Mouse (Mus musculus) T-helper 2 cell (primary cell): Measurements from ENCODE around the gene Mfn2.
"Not testable (repeated sequence)": the region's sequence is repeated elsewhere in the genome, so short reads cannot be mapped to it uniquely, and the experiment has no call there.

Experiments
- in situ Hi-C: fragments of 300-600 bp; cut with MboI, MseI; formaldehyde crosslinking; loops from one replicate; pipeline ENCODE4 v1.15.1; 2025; ENCODE audit warnings: high pct_unique_total_duplicates

The Mfn2 gene

DNA sequence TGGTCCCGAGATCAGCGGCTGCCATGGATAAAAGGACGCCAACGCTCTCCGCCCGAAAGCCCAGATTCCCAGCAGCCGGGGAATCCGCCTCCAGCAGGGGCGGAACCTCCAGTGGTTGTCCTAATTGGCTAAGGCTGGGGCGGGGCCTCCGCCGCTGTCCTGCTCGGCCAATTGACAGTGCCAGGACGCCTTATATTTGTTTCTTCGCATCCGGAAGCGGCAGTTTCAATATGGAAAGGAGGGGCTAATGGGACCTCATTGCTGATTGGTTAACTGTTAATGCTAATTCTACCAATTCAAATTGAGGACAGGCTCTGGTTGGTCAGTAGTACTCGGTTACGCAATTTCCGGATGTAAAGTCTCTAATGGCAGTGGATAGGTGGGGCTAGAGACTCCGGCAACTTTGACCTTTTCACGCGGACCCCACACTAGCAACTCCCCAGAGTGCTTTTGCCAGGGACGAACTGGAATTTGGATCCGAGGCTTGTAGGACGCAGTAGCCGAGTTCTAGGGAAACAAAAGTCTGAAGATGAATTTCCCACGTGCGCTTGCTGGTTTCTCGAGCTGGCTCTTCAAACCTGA, 36.0 kb downstream of the Mfn2 start, which contains the start of the genes Miip and Fv1:
Gene Miip (minus strand): TSS at position 367 of the 582 bp plus-strand sequence.
Gene Fv1 (plus strand): TSS at position 530 of the 582 bp plus-strand sequence.
- in situ Hi-C loops: loop anchor here (10.0 to 25.0 kb wide), 2 partner anchors 594 to 1076 kb away; no protein-coding TSS in a partner anchor

DNA sequence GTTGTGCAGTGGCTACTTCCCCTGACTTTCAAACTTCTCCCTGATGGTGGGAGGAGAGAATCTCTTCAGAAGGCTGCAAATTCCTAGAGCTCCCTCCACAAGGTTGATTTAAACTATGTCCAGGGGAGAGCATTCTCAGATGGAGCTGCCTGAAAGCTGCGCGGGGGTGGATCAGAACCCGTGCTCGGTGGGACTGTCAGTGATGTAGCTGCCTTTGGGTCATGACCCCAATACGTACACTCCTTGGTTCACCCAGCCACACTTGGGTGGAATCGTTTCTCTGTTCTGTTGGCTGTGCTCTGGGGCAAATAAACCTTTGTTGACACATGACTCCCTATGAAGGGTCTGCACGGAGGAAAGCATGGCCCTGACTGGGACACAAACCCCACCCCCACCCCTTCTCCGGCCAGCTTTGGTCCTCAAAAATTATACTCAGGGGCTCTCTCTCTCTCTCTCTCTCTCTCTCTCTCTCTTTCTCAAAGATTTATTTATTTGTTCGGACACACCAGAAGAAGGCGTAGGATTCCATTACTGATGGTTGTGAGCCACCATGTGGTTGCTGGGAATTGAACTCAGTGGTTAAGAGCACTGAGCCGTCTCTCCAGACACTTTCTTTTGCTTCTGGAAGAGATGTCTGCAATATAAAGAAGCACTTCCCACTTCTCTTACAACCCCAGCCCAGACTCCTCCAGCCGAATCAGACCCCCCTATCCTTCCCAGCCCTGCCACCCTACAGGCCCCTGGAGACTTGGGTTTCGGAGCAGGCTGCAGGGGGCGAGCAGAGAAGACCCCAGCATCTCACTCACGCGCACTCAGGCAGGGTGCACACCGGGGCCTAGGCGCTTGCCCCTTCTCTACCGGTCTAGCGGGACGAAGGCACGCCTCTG, 36.7 kb downstream of the Mfn2 start:
- in situ Hi-C loops: loop anchor here (10.0 to 25.0 kb wide), 2 partner anchors 594 to 1077 kb away; no protein-coding TSS in a partner anchor

DNA sequence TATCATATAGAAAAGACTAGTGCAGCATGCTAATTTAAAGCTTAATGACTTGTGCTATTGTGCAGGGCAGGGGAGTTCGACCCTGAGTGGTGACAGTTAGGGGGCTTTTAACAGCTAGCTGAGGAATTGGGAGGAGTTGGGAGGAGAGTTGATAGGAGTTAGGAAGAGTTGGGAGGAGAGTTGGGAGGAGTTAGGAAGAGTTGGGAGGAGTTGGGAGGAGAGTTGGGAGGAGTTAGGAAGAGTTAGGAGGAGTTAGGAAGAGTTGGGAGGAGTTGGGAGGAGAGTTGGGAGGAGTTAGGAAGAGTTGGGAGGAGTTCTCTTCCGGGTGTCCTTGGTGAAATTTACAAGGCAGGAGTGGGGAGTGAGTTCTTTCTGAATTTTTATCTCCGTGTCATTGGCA, 37.7 kb downstream of the Mfn2 start:
- in situ Hi-C loops: loop anchor here (10.0 to 25.0 kb wide), 2 partner anchors 596 to 1078 kb away; no protein-coding TSS in a partner anchor

DNA sequence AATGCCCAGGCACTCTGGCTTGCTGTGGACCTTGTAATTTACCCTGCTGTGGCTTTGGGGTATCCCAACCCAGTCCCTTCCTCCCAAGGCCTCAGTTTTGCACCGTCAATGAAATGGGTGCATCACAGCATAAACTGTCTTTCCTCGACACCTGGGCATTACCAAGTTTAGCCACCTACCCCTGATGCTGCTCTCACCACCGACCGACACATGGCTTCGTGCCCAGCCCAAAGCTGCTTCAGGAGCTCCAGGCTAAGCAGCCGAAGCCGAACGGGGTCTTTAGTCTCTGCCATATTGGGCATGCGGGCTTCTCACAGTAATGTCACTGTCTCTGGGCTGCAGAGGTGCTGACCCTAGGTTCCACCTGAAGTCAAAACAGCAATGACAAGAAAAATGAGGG, 38.4 kb downstream of the Mfn2 start:
- in situ Hi-C loops: loop anchor here (10.0 to 25.0 kb wide), 2 partner anchors 596 to 1079 kb away; no protein-coding TSS in a partner anchor

DNA sequence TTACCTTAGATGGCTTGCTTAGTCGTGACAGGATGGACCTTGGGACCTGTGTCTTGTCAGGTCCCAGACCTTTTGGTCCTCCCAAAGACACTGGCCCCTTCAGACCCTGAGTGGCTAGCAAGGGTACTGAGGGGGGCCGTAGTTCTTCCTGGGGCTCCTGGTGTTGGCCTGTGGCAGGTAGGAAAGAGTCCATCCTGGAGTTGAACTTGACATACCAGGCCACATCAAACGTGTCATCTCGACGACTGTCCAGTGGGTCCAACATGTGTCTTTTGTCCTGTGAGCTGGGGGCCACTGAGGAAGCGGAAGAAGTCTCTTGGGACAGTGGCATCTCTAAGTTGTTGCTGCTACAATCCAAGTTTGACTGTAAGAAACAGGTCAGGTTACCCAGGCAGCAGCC, 38.9 kb downstream of the Mfn2 start:
- in situ Hi-C loops: loop anchor here (10.0 to 25.0 kb wide), 2 partner anchors 597 to 1079 kb away; no protein-coding TSS in a partner anchor

DNA sequence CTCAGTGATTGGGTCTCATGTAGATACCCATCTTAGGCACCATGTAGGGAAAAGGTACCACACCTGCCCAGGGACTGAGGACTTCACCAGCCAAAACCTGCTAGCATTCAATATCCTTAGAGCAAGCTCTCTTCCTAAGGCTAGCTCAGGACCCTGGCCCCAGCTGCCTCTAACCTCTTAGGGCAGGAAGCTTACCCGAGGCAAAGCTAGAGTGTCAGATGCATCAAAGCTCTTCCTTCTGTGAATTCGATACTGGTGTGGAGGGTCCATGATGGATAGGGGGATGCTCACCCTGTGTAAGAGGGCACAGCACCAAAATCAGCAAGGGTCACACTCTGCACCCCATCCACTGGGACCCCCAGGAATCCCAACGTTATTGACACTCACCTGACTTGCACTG, 42.5 kb downstream of the Mfn2 start:
- in situ Hi-C loops: loop anchor here (10.0 to 25.0 kb wide), 2 partner anchors 600 to 1083 kb away; no protein-coding TSS in a partner anchor

DNA sequence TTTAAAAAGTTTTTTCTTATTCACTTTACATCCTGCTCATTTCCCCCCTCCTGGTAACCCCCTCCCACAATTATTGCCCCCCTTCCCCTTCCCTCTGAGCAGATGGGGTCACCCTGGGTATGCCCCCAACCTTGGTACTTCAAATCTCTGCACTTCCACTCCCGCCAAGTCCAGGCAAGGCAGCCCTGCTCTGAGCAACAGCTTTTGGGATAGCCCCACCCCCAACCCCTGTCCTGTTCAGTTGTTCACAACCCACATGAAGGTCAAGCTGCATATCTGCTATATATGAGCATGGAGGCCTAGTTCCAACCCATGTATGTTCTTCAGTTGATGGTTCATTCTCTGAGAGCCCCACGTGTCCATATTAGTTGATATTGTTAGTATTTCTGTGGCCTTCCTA, 53.7 kb downstream of the Mfn2 start:
- in situ Hi-C loops: loop anchor here (25.0 kb wide), 1 partner anchor 612 kb away; no protein-coding TSS in a partner anchor

DNA sequence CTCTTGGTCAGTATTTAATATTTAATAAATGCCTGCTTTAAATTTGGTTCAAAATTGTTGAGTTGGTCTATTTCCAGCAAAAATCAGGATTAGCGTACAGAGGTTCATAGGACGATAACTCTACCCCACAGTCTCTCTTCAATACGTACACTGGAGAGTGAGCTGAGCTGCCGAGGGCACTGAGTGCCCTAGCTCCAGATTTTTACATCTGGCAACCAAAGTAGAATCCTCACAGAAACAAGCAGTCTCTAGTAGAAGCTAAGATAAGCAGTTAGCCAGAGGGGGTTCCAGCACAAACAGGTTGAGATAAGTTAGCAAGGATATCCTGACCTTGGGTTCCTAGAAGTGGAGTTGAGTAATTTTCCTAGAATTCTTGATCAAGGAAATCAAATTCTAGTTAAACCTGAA, 55.9 kb downstream of the Mfn2 start:
- in situ Hi-C loops: no loop called here

DNA sequence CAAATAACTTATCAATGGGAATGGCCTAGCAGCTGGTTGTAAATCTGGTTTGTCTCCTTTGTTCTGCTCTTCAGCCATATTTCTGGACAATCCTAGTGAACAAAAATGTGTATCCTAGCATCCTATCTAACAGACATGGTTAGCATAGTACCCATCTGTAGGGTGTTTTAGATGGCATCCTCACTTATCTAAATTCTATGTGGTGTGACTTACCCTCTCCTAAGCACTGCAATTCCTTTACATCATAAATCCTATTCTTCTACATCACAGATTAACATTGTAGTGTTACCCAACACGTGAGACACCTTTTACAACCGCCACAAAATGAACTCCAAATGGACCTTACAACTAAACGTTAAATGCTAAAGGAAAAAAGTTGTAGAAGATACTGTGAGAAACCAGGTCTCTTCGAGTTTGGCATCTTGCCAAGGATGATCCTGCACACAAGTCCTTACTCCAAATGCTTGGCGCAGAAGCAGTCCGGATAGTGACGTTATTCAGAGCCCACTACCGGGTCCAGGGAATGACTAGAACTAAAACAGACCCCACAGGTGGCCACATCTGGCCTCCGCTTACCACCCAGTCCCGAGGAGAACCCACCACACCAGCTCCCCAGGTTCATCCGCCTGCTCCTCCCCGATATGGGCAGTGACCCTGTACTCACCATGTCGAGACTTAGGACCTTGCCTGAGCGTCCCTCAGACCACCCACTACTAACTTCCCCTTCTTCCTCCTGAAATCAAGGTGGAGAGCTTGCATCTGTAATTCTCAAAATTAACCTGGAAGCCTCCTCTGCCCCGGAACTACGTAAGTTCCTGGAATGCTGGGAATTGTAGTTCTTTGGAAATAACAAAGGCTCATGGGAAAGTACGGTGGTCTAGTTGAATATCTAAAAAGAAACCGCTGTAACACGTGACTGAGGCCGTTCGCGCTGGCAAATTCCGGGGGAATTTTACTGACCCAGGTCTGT, 56.6 kb downstream of the Mfn2 start, which contains the start of gene Zfp933:
Gene Zfp933 (minus strand): TSS at position 753 of the 970 bp plus-strand sequence.
- in situ Hi-C loops: no loop called here

DNA sequence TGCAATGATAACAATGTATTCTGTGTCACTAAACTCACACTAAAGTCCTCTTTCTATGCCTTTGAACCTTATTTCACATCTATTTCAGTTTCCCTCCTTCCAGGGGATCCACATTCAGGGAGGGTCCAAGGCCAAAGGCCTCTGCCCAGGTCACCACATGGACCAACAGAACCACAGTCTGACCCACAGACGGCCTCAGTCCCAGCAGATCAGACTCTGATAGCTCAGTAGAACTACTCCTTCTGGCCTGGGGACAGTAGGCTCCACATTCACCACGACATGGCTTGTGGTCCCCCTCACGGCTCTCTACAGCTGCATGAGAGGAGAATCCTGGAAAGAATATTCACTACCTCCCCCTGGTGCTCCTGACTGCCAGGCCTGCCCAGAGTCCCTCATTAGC, 61.6 kb downstream of the Mfn2 start:
- in situ Hi-C loops: no loop called here

DNA sequence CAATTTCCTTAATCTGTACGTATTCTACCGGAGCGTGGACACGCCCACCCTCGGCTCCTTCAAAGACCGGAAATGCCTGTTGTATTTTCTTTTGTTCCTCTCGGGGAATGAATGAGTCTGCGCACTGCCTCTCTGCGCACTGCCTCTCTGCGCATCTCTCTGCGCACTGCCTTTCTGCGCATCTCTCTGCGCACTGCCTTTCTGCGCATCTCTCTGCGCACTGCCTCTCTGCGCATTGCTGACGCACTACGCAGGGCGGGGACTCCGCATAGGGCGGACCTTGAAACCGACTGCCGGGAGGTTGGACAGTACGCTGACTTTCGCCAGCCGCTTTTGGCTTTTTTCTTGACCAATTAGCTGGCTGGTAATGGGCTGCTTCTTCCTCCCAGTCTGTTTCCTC, 65.2 kb downstream of the Mfn2 start:
- in situ Hi-C loops: not testable (repeated sequence)

DNA sequence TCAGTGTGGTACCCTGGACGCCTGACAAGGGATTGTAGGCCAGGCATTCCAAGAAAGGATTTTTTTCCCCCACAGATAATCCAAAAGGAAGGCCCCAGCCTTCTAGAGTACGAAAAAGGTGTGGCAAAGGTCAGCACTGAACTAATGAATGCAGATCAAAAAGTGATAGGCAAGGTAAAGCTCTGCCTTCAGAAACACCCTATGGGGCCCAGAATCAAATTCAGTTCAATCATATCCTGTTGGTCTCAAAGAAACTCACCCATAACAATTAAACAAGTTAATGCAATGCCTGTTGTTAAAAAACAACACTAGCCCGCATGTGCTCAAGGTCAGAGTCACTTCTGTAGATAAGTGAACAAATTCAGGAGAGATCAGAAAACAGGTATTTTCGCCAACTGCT, 80.1 kb downstream of the Mfn2 start:
- in situ Hi-C loops: no loop called here
